In genomic region chr16:73011313-73011712, GRCm38 (mm10) we compare ENCODE assay signal across 23 mouse cellular contexts.
DNase-seq lines count a peak whose midpoint lies in the region; ATAC-seq lines count a peak whose summit lies in the region.
"Had no signal": no experiment of that assay in that cellular context is flagged by ENCODE, and none has a peak within 500 bp of the region (broad histone marks: within the 10 kb centered on the region; RNA-seq: fewer than 3 reads in every experiment).

No protein-coding gene starts in this region.

- 65% methylated on average over 7 of the region's 7 CpGs for WGBS in hindbrain, embryonic 10.5 days
- WGBS in hindbrain, embryonic 13.5 days = 73% methylated on average over 7 of the region's 7 CpGs

- DNase-seq in embryo, embryonic 10.5 days (ENCODE audit: low spot score) = peak; percentile 24
- DNase-seq in embryo, embryonic 9.5 days (ENCODE audit: extremely low spot score) = no peak
- peak; percentile 16 for DNase-seq in hindbrain, embryonic 10.5 days (ENCODE audit: low spot score)
- DNase-seq in forelimb bud, embryonic 11.5 days (ENCODE audit: low read depth, low spot score) = peak; percentile 69
- no peak for DNase-seq in layer of hippocampus, postnatal 25 days (ENCODE audit: extremely low spot score in 1 of 2, low spot score in 1 of 2)
- DNase-seq in right cerebral cortex, postnatal 25 days = no peak
- DNase-seq: adrenal gland, postnatal 25 days; B cell, adult 2 months; cerebellum, adult 18-20 months; cerebellum, adult 9-11 months; gastrocnemius, postnatal 10 days; heart, postnatal 36 days; kidney, adult 18-20 months had no signal

- no peaks in the 10 kb centered on the region for H3K9me3 ChIP-seq in hindbrain, embryonic 10.5 days
- no peaks in the 10 kb centered on the region for H3K9me3 ChIP-seq in hindbrain, embryonic 13.5 days
- H3K9me3 ChIP-seq: embryonic facial prominence, embryonic 12.5 days; forebrain, embryonic 15.5 days; heart, embryonic 13.5 days; hindbrain, embryonic 12.5 days; intestine, embryonic 15.5 days had no signal

- peaks cover 40% of the 10 kb centered on the region for H3K36me3 ChIP-seq in hindbrain, embryonic 10.5 days
- peaks cover 16% of the 10 kb centered on the region for H3K36me3 ChIP-seq in hindbrain, embryonic 13.5 days
- H3K36me3 ChIP-seq: G1E; intestine, embryonic 15.5 days had no signal

- H3K9ac ChIP-seq in hindbrain, embryonic 13.5 days = no peak overlapping the region
- H3K9ac ChIP-seq: embryonic facial prominence, embryonic 12.5 days; forebrain, embryonic 15.5 days; heart, embryonic 13.5 days; hindbrain, embryonic 12.5 days; intestine, embryonic 15.5 days had no signal

- H3K4me1 ChIP-seq in hindbrain, embryonic 10.5 days (replicated peaks) = peaks cover 12% of the 10 kb centered on the region
- H3K4me1 ChIP-seq in hindbrain, embryonic 13.5 days (replicated peaks) = peaks cover 6% of the 10 kb centered on the region
- H3K4me1 ChIP-seq: forebrain, embryonic 15.5 days; intestine, embryonic 15.5 days had no signal

- no peak for ATAC-seq in hindbrain, embryonic 13.5 days (ENCODE audit: low FRiP score)
- no peak for ATAC-seq in activated CD4-positive, CD25-positive, alpha-beta regulatory T cell, adult 4 months
- ATAC-seq: CD4-positive, CD25-positive, alpha-beta regulatory T cell, adult 4 months; forebrain, embryonic 15.5 days; hindbrain, postnatal 0 days; intestine, embryonic 15.5 days had no signal

- no peak overlapping the region for H3K4me2 ChIP-seq in hindbrain, embryonic 13.5 days
- H3K4me2 ChIP-seq: embryonic facial prominence, embryonic 12.5 days; forebrain, embryonic 15.5 days; heart, embryonic 13.5 days; hindbrain, embryonic 12.5 days; intestine, embryonic 15.5 days had no signal

- H3K27ac ChIP-seq in hindbrain, embryonic 10.5 days = no peak overlapping the region
- no peak overlapping the region for H3K27ac ChIP-seq in hindbrain, embryonic 13.5 days
- H3K27ac ChIP-seq: embryonic facial prominence, embryonic 12.5 days; forebrain, embryonic 15.5 days; heart, embryonic 13.5 days; hindbrain, embryonic 12.5 days; hindbrain, postnatal 0 days; intestine, embryonic 15.5 days had no signal

- no peak overlapping the region for H3K4me3 ChIP-seq in hindbrain, embryonic 10.5 days
- no peak overlapping the region for H3K4me3 ChIP-seq in hindbrain, embryonic 13.5 days
- H3K4me3 ChIP-seq: embryonic facial prominence, embryonic 12.5 days; forebrain, embryonic 15.5 days; heart, embryonic 13.5 days; hindbrain, embryonic 12.5 days; intestine, embryonic 15.5 days had no signal

- no peaks in the 10 kb centered on the region for H3K27me3 ChIP-seq in hindbrain, embryonic 10.5 days (ENCODE audit: insufficient read depth, poor library complexity, severe bottlenecking)
- H3K27me3 ChIP-seq in hindbrain, embryonic 13.5 days = no peaks in the 10 kb centered on the region
- H3K27me3 ChIP-seq: embryonic facial prominence, embryonic 12.5 days; forebrain, embryonic 15.5 days; heart, embryonic 13.5 days; hindbrain, embryonic 12.5 days; intestine, embryonic 15.5 days had no signal

Comparison
In these comparisons a context has a peak if more than half of its experiments do, and no peak if none do; other contexts are left out.
1. DNase-seq: peak in embryo, embryonic 10.5 days (single experiment), hindbrain, embryonic 10.5 days (single experiment) and forelimb bud, embryonic 11.5 days (single experiment); none in embryo, embryonic 9.5 days (single experiment), layer of hippocampus, postnatal 25 days (0 of 2) and right cerebral cortex, postnatal 25 days (single experiment).